Mouse (Mus musculus) ovary, adult 10 weeks (tissue): ENCODE measurements around the gene Olfr1178. TPM values are rescaled to one million over a fixed set of nuclear protein-coding genes. Genes with fewer than 3 reads are reported as not detected.

Experiments
- polyA plus RNA-seq: library from polyadenylated mRNA; stranded (reverse); fragments of 350-450 nt; fragmentation: Illumina TruSeq; extraction: RNeasy Lipid Tissue Mini Kit (QIAGEN cat#74804); gene quantifications from one replicate; pipeline ENCODE4 v1.2.3, GENCODE M21; 2014

The Olfr1178 gene
- not detected for polyA plus RNA-seq

DNA sequence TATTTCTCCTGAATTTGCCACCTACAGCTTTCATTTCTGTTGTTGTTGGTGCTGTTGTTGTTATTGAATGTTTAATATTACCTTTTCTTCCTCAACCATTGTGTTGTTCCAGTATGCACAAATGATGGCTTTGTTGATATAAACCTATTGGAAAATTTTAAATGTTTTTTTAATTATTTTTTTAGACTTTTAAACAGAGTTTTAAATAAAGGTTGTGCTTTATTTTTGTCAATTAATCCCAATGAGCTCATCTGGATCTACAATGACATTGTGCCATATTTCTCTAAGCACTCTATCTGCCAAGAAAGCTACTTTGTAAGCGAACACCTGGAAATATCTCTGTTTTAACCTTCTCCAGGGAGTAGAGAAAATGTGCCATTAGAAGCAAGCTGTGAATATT lies at the start of gene Olfr1178:
TSS of gene Olfr1178 (plus strand) at position 301 of the 400 bp plus-strand sequence.

DNA sequence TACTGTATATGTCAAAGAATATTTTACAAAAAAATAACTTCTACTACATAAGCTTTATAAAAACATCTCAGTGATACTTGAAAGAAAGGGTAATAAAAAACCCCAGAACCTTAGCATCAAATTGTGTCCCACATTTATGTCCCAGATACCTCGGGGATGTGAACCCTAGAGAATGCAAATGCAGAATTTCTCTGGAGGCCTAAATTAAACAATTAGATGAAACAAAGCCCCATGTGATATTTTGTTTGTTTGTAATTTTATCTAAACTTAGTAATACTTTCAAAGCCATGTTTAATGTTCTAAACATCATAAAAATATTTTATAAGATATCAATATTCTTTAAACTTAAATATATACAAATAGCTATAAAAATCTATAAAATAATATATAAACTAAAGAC lies 40.5 kb upstream of the Olfr1178 start, which contains the start of gene Olfr1177-ps:
TSS of gene Olfr1177-ps (minus strand) at position 101 of the 400 bp plus-strand sequence.

DNA sequence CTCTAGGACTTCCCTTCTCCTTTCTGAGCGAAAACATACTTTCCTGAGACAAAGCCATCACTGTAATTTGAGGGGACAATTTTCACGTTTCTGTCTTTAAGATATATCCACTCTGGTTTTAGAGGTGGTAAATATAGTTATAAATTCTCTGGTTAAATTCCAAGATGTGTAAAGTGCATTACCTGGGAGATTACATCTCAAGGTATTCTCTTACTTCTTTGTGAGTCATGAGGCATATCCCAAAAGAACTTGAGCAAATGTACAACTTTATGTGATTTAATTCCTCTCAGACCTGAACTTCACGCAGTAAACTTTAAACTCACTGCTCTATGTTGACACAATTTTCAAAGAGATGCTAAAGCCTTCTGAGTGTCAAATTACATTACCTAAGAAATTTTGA lies 19.5 kb downstream of the Olfr1178 start, which contains the start of gene Olfr1179:
TSS of gene Olfr1179 (minus strand) at position 101 of the 400 bp plus-strand sequence.

DNA sequence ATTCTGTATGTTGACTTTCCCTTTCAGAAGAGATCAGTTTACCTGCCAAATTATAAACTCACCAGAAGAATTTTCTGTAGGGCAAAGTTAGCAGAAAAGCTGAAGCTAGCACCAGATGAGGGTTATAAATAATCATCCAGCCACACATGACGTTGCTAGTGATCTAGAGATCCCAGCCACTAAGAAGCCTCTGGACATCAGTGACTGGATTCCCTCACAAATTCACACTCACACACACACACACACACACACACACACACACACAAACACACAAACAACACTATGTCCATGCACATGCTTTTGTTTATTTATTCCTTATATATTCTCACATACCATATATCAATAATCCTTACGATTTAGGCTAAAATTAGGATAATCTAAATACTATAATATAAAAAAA lies 32.2 kb downstream of the Olfr1178 start, which contains the start of gene Olfr1180:
TSS of gene Olfr1180 (minus strand) at position 101 of the 400 bp plus-strand sequence.

DNA sequence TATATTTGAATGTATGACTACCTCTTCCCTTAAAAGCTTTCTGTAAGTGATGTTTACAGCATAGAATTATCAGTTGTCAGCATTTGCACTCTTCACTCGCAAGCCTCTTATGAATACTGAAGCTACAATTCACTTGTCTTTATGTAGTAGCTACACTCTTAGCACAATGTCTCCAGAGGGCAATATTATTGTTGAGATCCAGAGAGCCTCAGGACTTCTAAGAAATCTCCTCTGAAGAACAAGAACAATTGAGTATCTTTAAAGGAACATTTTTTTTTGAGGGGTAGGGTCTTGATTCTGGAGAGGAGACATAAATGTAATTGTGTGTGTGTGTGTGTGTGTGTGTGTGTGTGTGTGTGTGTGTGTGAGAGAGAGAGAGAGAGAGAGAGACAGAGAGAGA lies 39.2 kb downstream of the Olfr1178 start, which contains the start of gene Olfr1181:
TSS of gene Olfr1181 (minus strand) at position 101 of the 400 bp plus-strand sequence.

DNA sequence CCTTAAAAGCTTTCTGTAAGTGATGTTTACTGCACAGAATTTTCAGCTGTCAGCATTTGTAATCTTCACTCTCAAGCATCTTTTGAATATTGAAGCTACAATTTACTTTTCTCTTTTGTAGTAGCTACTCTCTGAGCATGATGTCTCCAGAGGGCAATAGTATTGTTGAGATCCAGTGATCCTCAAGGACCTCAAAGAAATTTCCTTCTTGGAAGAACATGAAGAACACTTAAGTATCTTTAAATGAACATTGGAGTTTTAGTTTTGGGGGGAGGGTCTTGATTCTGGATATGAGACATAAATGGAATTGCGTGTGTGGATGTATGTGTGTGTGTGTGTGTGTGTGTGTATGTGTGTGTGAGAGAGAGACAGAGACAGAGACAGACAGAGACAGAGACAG lies 62.2 kb downstream of the Olfr1178 start, which contains the start of gene Gm13757:
TSS of gene Gm13757 (minus strand) at position 101 of the 400 bp plus-strand sequence.

Other genes with a start within 250 kb of the Olfr1178 start
- gene Olfr1167, start 231.9 kb upstream of the Olfr1178 start, polyA plus RNA-seq, result not detected
- gene Olfr1168, start 205.2 kb upstream of the Olfr1178 start, polyA plus RNA-seq, result not detected
- not detected for gene Olfr1170, start 158.7 kb upstream of the Olfr1178 start, polyA plus RNA-seq
- gene Olfr1173, start 107.2 kb upstream of the Olfr1178 start, polyA plus RNA-seq, result 0.20 TPM
- gene Olfr1174-ps, start 71.9 kb upstream of the Olfr1178 start, polyA plus RNA-seq, result not detected
- not detected for gene Olfr1175-ps, start 59.8 kb upstream of the Olfr1178 start, polyA plus RNA-seq
- not detected for gene Olfr1176, start 50.3 kb upstream of the Olfr1178 start, polyA plus RNA-seq
- not detected for gene Olfr1177-ps, start 40.6 kb upstream of the Olfr1178 start, polyA plus RNA-seq
- gene Olfr1179, start 19.4 kb downstream of the Olfr1178 start, polyA plus RNA-seq, result not detected
- gene Olfr1180, start 32.1 kb downstream of the Olfr1178 start, polyA plus RNA-seq, result not detected
- not detected for gene Olfr1181, start 39.1 kb downstream of the Olfr1178 start, polyA plus RNA-seq
- not detected for gene Gm13757, start 62.1 kb downstream of the Olfr1178 start, polyA plus RNA-seq
- not detected for gene Olfr1183, start 67.8 kb downstream of the Olfr1178 start, polyA plus RNA-seq
- not detected for gene Olfr1184, start 96.5 kb downstream of the Olfr1178 start, polyA plus RNA-seq
- gene Olfr1185-ps1, start 106.3 kb downstream of the Olfr1178 start, polyA plus RNA-seq, result not detected
- gene Olfr1186, start 131.5 kb downstream of the Olfr1178 start, polyA plus RNA-seq, result not detected
- not detected for gene Olfr1188, start 169.9 kb downstream of the Olfr1178 start, polyA plus RNA-seq
- not detected for gene Olfr1189, start 199.4 kb downstream of the Olfr1178 start, polyA plus RNA-seq